Mouse (Mus musculus) CH12.LX (cell line): ENCODE results near the gene Tbc1d30.

ENCODE experiments used
- BHLHE40 ChIP-seq: IDR thresholded peaks from 2 replicates; pipeline ENCODE4 v1.6.1; 2011; ENCODE audit warnings: mild to moderate bottlenecking, low read depth, low read length, improper control_type of control experiment
- CTCF ChIP-seq, 2 experiments: IDR thresholded peaks in 1 of 2; conservative IDR thresholded peaks in 1 of 2; 2 replicates each; pipeline ENCODE4 v1.5.1; 2011 to 2012; ENCODE audit warnings: low read depth in 2 of 2, low read length in 2 of 2, improper control_type of control experiment in 1 of 2, inconsistent platforms in 1 of 2, mild to moderate bottlenecking in 1 of 2, moderate library complexity in 1 of 2
- EP300 ChIP-seq: IDR thresholded peaks from 2 replicates; pipeline ENCODE4 v1.6.1; 2011; ENCODE audit warnings: low read length, improper control_type of control experiment
- ETS1 ChIP-seq: conservative IDR thresholded peaks from 2 replicates; pipeline ENCODE4 v1.6.1; 2012; ENCODE audit warnings: low read depth, mild to moderate bottlenecking, inconsistent platforms, low read length, improper control_type of control experiment, moderate library complexity
- MYC ChIP-seq: IDR thresholded peaks from 2 replicates; pipeline ENCODE4 v1.6.1; 2011; ENCODE audit warnings: low read depth, mild to moderate bottlenecking, improper control_type of control experiment, low read length
- POLR2A ChIP-seq: IDR thresholded peaks from 2 replicates; pipeline ENCODE4 v1.6.1; 2011; ENCODE audit warnings: low read depth, mild to moderate bottlenecking, improper control_type of control experiment, low read length
- TCF12 ChIP-seq: IDR thresholded peaks from 2 replicates; pipeline ENCODE4 v1.6.1; 2014; ENCODE audit warnings: low read depth, mild to moderate bottlenecking, inconsistent platforms, low read length, improper control_type of control experiment
- UBTF ChIP-seq: IDR thresholded peaks from 2 replicates; pipeline ENCODE4 v1.6.1; 2012; ENCODE audit warnings: low read depth, mild to moderate bottlenecking, inconsistent platforms, low read length, improper control_type of control experiment, moderate library complexity
- ZKSCAN1 ChIP-seq: IDR thresholded peaks from 2 replicates; pipeline ENCODE4 v1.6.1; 2012; ENCODE audit warnings: low read depth, inconsistent platforms, low read length, improper control_type of control experiment, borderline replicate concordance

- TF ChIP-seq TCF12 (no peak), CTCF (conservative IDR thresholded peaks at IDR 0.05 in 1 of 2, IDR thresholded peaks at IDR 0.05 in 1 of 2; ENCODE audit: low read depth in 2 of 2, low read length in 2 of 2) (no peak), POLR2A (no peak), ZKSCAN1 (no peak), BHLHE40 (no peak), MYC (no peak), UBTF (no peak), ETS1 (no peak), EP300 (no peak)
Measured at GRCm38 (mm10) chr10:121238551-121238950, 112.5 kb downstream of the Tbc1d30 start.
